Mouse (Mus musculus) hindbrain, embryonic 15.5 days (tissue): Measurements from ENCODE around the gene Myh7. TPM values are rescaled to one million over a fixed set of nuclear protein-coding genes. Genes with fewer than 3 reads are reported as not detected.
"Not testable (repeated sequence)": the region's sequence is repeated elsewhere in the genome, so short reads cannot be mapped to it uniquely, and the experiment has no call there.

ENCODE experiments used
- ATAC-seq: fragments of 200-750 bp; cut with Nextera tagmentation; 2 replicates; pipeline ENCODE4 v1.8.0; 2017; ENCODE audit warnings: low read depth, moderate number of reproducible peaks, moderate TSS enrichment; ENCODE audit not compliant: low FRiP score
- H3K27ac ChIP-seq: fragments of 300-500 bp; sonication (generic); replicated peaks from 2 replicates; pipeline ENCODE4 v1.5.1; 2015; ENCODE audit warnings: mild to moderate bottlenecking, inconsistent platforms
- H3K27me3 ChIP-seq: fragments of 300-500 bp; sonication (generic); 2 replicates; pipeline ENCODE4 v1.6.1; 2015; ENCODE audit warnings: control low read depth, inconsistent platforms
- H3K36me3 ChIP-seq: fragments of 300-500 bp; sonication (generic); 2 replicates; pipeline ENCODE4 v1.6.1; 2015; ENCODE audit warnings: control low read depth, inconsistent platforms
- H3K4me1 ChIP-seq: fragments of 300-500 bp; sonication (generic); replicated peaks from 2 replicates; pipeline ENCODE4 v1.6.1; 2015; ENCODE audit warnings: control low read depth, inconsistent platforms
- H3K4me2 ChIP-seq: fragments of 300-500 bp; sonication (generic); 2 replicates; pipeline ENCODE4 v1.6.1; 2015; ENCODE audit warnings: moderate library complexity, mild to moderate bottlenecking, inconsistent platforms
- H3K4me3 ChIP-seq: fragments of 300-500 bp; sonication (generic); 2 replicates; pipeline ENCODE4 v1.5.1; 2015; ENCODE audit warnings: mild to moderate bottlenecking, inconsistent platforms
- H3K9ac ChIP-seq: fragments of 300-500 bp; sonication (generic); 2 replicates; pipeline ENCODE4 v1.6.1; 2015; ENCODE audit warnings: inconsistent platforms
- H3K9me3 ChIP-seq: fragments of 300-500 bp; sonication (generic); 2 replicates; pipeline ENCODE4 v1.6.1; 2016; ENCODE audit warnings: control low read depth, inconsistent platforms
- WGBS: fragments of 180-500 bp; shearing (Covaris S2); methylation state at CpG from one replicate; pipeline ENCODE4 v1.1.7; 2015; 5-methylcytosine and 5-hydroxymethylcytosine counted together
- polyA plus RNA-seq: library from polyadenylated mRNA; unstranded; fragments of >200 nt; fragmentation: Nextera tagmentation; extraction: Ambion mirVana; gene quantifications from 2 replicates; pipeline ENCODE4 v1.2.1, GENCODE M21; 2015

The Myh7 gene
- polyA plus RNA-seq, 1 experiment from 2014 or later, result 9.0 TPM

- WGBS, result 85% methylated on average over 11 of the region's 11 CpGs
- Histone ChIP-seq H3K9me3 (no peaks in the 10 kb centered on the region), H3K27me3 (no peaks in the 10 kb centered on the region), H3K27ac (no peak overlapping the region), H3K4me2 (no peak overlapping the region), H3K4me1 (no peaks in the 10 kb centered on the region), H3K4me3 (no peak overlapping the region), H3K36me3 (no peaks in the 10 kb centered on the region), H3K9ac (no peak overlapping the region)
- no peak for ATAC-seq
These were observed 30.7 kb downstream of the Myh7 start for GRCm38 (mm10) chr14:54963727-54964126.

- Histone ChIP-seq H3K4me3 (no peak overlapping the region), H3K4me2 (no peak overlapping the region), H3K27me3 (no peaks in the 10 kb centered on the region), H3K27ac (no peak overlapping the region), H3K4me1 (no peaks in the 10 kb centered on the region), H3K36me3 (no peaks in the 10 kb centered on the region), H3K9ac (no peak overlapping the region), H3K9me3 (no peaks in the 10 kb centered on the region)
- no peak for ATAC-seq
- WGBS, result 89% methylated on average over 7 of the region's 7 CpGs
These were observed 31.7 kb downstream of the Myh7 start for GRCm38 (mm10) chr14:54962714-54963113.

- H3K9me3 ChIP-seq, result no peaks in the 10 kb centered on the region
- no peak overlapping the region for H3K27ac ChIP-seq
- H3K9ac ChIP-seq, result no peak overlapping the region
- H3K36me3 ChIP-seq, result no peaks in the 10 kb centered on the region
- no peak overlapping the region for H3K4me3 ChIP-seq
- H3K4me1 ChIP-seq, result no peaks in the 10 kb centered on the region
- no peaks in the 10 kb centered on the region for H3K27me3 ChIP-seq
- no peak overlapping the region for H3K4me2 ChIP-seq
- ATAC-seq, result no peak
- 87% methylated on average over 5 of the region's 5 CpGs for WGBS
These were observed 32.9 kb downstream of the Myh7 start for GRCm38 (mm10) chr14:54961487-54961886.

- 70% methylated on average over 10 of the region's 10 CpGs for WGBS
- H3K9ac ChIP-seq, result no peak overlapping the region
- H3K4me2 ChIP-seq, result no peak overlapping the region
- no peaks in the 10 kb centered on the region for H3K4me1 ChIP-seq
- H3K4me3 ChIP-seq, result no peak overlapping the region
- H3K36me3 ChIP-seq, result no peaks in the 10 kb centered on the region
- no peaks in the 10 kb centered on the region for H3K9me3 ChIP-seq
- H3K27ac ChIP-seq, result no peak overlapping the region
- no peaks in the 10 kb centered on the region for H3K27me3 ChIP-seq
- no peak for ATAC-seq
These were observed 33.7 kb downstream of the Myh7 start for GRCm38 (mm10) chr14:54960769-54961168.

GRCm38 (mm10) chr14:54959853-54960613 lies 34.4 kb downstream of the Myh7 start:
- ATAC-seq, H3K4me2 ChIP-seq: not testable (repeated sequence)
- 96% methylated on average over 12 of the region's 12 CpGs for WGBS

GRCm38 (mm10) chr14:54959197-54959596 lies 35.2 kb downstream of the Myh7 start:
- Histone ChIP-seq H3K4me3 (no peak overlapping the region), H3K4me2 (no peak overlapping the region), H3K36me3 (no peaks in the 10 kb centered on the region), H3K4me1 (no peaks in the 10 kb centered on the region), H3K27ac (no peak overlapping the region), H3K9ac (no peak overlapping the region), H3K9me3 (no peaks in the 10 kb centered on the region), H3K27me3 (no peaks in the 10 kb centered on the region)
- ATAC-seq, result no peak
- WGBS, result 94% methylated on average over 3 of the region's 3 CpGs

More at GRCm38 (mm10) chr14:54959853-54960613, 34.4 kb downstream of the Myh7 start:
- H3K9me3 ChIP-seq, H3K4me1 ChIP-seq, H3K9ac ChIP-seq, H3K4me3 ChIP-seq, H3K36me3 ChIP-seq, H3K27me3 ChIP-seq, H3K27ac ChIP-seq: not testable (repeated sequence)

GRCm38 (mm10) chr14:54958503-54958902 lies 35.9 kb downstream of the Myh7 start:
- H3K9me3 ChIP-seq, result no peaks in the 10 kb centered on the region
- H3K4me3 ChIP-seq, result no peak overlapping the region
- H3K4me1 ChIP-seq, result no peaks in the 10 kb centered on the region
- WGBS, result 84% methylated on average over 4 of the region's 4 CpGs
- H3K27me3 ChIP-seq, result no peaks in the 10 kb centered on the region
- H3K4me2 ChIP-seq, result no peak overlapping the region
- no peak overlapping the region for H3K9ac ChIP-seq
- no peak overlapping the region for H3K27ac ChIP-seq
- ATAC-seq, result no peak
- H3K36me3 ChIP-seq, result no peaks in the 10 kb centered on the region

GRCm38 (mm10) chr14:54956533-54956932 lies 37.9 kb downstream of the Myh7 start:
- Histone ChIP-seq H3K9me3 (no peaks in the 10 kb centered on the region), H3K27ac (no peak overlapping the region), H3K36me3 (no peaks in the 10 kb centered on the region), H3K9ac (no peak overlapping the region), H3K4me3 (no peak overlapping the region), H3K27me3 (no peaks in the 10 kb centered on the region), H3K4me2 (no peak overlapping the region), H3K4me1 (no peaks in the 10 kb centered on the region)
- no peak for ATAC-seq
- WGBS, result 88% methylated on average over 9 of the region's 9 CpGs

- H3K4me2 ChIP-seq, result no peak overlapping the region
- H3K9me3 ChIP-seq, result no peaks in the 10 kb centered on the region
- no peak overlapping the region for H3K4me3 ChIP-seq
- H3K9ac ChIP-seq, result no peak overlapping the region
- no peaks in the 10 kb centered on the region for H3K4me1 ChIP-seq
- 90% methylated on average over 3 of the region's 3 CpGs for WGBS
- ATAC-seq, result no peak
- no peaks in the 10 kb centered on the region for H3K27me3 ChIP-seq
- no peaks in the 10 kb centered on the region for H3K36me3 ChIP-seq
- no peak overlapping the region for H3K27ac ChIP-seq
These were observed 38.9 kb downstream of the Myh7 start for GRCm38 (mm10) chr14:54955481-54955880.

- 84% methylated on average over 3 of the region's 3 CpGs for WGBS
- Histone ChIP-seq H3K4me3 (no peak overlapping the region), H3K4me2 (no peak overlapping the region), H3K4me1 (no peaks in the 10 kb centered on the region), H3K27me3 (no peaks in the 10 kb centered on the region), H3K36me3 (no peaks in the 10 kb centered on the region), H3K27ac (no peak overlapping the region), H3K9ac (no peak overlapping the region), H3K9me3 (no peaks in the 10 kb centered on the region)
- no peak for ATAC-seq
These were observed 40.0 kb downstream of the Myh7 start for GRCm38 (mm10) chr14:54954474-54954873.

GRCm38 (mm10) chr14:54953664-54954206 lies 40.7 kb downstream of the Myh7 start:
- H3K27me3 ChIP-seq, result no peaks in the 10 kb centered on the region
- H3K9ac ChIP-seq, result no peak overlapping the region
- no peak overlapping the region for H3K27ac ChIP-seq
- no peak overlapping the region for H3K4me2 ChIP-seq
- no peak overlapping the region for H3K4me3 ChIP-seq
- 94% methylated on average over 8 of the region's 8 CpGs for WGBS
- no peak for ATAC-seq
- no peaks in the 10 kb centered on the region for H3K36me3 ChIP-seq
- H3K9me3 ChIP-seq, result no peaks in the 10 kb centered on the region
- H3K4me1 ChIP-seq, result no peaks in the 10 kb centered on the region

- ATAC-seq, result no peak
- Histone ChIP-seq H3K4me3 (no peak overlapping the region), H3K4me2 (no peak overlapping the region), H3K27ac (no peak overlapping the region), H3K4me1 (no peaks in the 10 kb centered on the region), H3K27me3 (no peaks in the 10 kb centered on the region), H3K9ac (no peak overlapping the region), H3K36me3 (no peaks in the 10 kb centered on the region), H3K9me3 (no peaks in the 10 kb centered on the region)
- 90% methylated on average over 6 of the region's 6 CpGs for WGBS
These were observed 42.8 kb downstream of the Myh7 start for GRCm38 (mm10) chr14:54951587-54951986.

- WGBS, result 69% methylated on average over 12 of the region's 12 CpGs
- no peak overlapping the region for H3K4me2 ChIP-seq
- H3K27ac ChIP-seq, result no peak overlapping the region
- H3K9me3 ChIP-seq, result no peaks in the 10 kb centered on the region
- no peaks in the 10 kb centered on the region for H3K27me3 ChIP-seq
- no peak overlapping the region for H3K9ac ChIP-seq
- H3K36me3 ChIP-seq, result no peaks in the 10 kb centered on the region
- no peak for ATAC-seq
- H3K4me3 ChIP-seq, result no peak overlapping the region
- no peaks in the 10 kb centered on the region for H3K4me1 ChIP-seq
These were observed 43.9 kb downstream of the Myh7 start for GRCm38 (mm10) chr14:54950493-54950892.
